Mouse (Mus musculus) adrenal gland (tissue): ENCODE data around the gene Sf3b3.

Experiments
- intact Hi-C: fragments of 180-260 bp; cut with DNase I; formaldehyde crosslinking; loops from one replicate; pipeline ENCODE4 v1.15.1; 2025

The Sf3b3 gene

DNA sequence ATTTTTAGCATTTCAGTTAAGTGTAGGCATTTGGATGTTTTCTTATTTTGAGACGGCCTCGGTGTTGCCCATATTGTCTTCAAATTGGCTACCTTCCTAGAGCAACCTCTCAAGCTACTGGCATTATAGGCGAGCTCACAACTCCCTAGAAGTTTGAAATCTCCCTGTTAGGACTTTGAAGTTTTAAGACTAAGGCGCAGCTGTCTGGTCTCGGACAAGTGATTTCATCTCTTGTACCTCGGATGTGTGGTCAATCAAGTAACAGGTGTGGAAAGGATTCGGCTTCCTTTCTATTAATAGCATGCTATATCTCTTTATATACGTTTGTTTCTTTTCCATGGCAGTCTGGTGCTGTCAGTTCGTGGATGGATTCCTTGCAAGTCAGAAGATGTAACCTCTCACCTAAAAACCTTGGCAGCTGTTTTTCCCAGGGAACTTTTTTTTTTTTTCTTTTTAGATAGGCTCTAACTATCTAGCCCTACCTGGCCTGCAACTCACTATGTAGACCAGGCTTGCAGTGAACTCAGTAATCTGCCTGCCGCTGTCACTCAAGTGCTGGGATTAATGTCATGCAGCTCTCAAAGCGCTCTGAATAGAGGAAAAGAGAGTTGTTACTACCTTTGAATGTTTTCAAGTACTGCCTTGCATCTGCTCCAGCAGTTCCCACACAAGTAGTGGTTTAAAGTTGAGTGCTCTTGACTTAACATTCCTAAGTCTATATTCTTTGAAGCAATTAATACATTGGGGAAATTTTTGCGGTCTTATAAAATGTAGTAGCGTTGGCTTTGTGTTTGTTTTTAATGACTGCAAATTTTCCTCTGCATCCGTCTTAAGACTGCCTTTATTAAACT is 1.3 kb upstream of the Sf3b3 start:
- intact Hi-C loops: loop anchor here (10.0 kb wide), 1 partner anchor 203 kb away; no protein-coding TSS in a partner anchor

DNA sequence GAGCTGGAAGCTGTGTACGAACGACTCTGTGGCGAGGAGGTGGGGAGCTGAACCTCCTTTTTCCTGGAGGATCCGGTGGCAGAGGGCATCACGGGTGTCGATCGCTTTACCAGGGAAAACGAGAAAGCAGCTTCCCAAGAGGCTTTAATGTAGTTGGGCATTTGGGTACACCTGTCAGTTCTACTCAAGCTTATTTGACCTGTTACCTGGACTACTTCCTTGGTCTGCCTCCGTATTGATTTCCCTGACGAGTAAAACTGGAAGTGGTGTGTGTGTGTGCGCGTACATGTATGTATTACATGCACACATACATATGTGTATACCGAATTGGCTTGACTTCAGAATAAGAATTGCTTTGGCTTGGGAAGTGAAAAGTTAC is 573 bp upstream of the Sf3b3 start:
- intact Hi-C loops: loop anchor here (10.0 kb wide), 1 partner anchor 202 kb away; no protein-coding TSS in a partner anchor

DNA sequence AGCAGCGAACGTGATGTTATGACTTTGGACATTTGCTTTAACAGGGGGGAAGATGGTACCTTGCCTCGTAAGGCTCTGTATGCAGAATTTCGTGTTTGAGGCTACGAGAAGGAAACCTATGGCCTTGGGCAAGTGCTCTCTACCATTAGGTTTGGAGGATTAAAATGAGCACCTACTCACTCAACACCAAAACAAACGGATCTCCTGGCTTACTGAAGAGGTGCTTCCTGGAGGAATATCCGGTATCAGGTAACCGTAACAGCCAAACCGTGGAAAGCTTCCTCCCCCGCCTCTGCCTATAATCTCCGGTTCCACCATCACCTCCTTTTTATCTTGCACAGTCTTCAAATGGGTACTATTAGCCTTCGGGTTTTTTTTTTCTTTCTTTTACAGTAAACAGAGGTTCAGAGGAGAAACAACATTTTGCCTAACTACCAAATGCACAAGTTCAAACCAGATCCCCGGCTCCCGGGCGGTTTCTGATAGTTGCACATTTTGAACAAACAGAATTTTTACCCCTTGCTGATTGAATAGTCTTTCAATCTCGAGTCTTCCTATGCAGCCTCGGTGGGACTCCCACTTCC is 674 bp downstream of the Sf3b3 start:
- intact Hi-C loops: loop anchor here (10.0 kb wide), 1 partner anchor 201 kb away; no protein-coding TSS in a partner anchor

DNA sequence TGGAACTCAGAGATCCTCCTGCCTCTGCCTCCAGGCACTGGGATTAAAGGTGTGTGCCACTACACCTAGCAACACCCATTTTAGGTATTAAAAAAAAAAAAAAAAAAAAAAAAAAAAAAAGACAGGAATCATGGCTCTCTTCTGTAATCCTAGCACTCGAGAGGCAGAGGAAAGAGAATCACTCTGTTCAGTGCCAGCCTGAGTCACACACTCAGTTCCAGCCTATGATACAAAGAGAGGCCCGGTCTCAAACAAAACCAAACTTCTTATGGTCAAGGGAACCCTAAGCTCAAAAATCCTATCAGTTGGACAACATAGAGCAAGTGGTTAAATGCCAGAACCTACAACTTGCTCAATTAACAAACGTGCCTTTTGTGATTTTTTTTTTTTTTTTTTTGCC is 1.6 kb downstream of the Sf3b3 start:
- intact Hi-C loops: loop anchor here (5.0 to 10.0 kb wide), 2 partner anchors 93 to 200 kb away; no protein-coding TSS in a partner anchor

DNA sequence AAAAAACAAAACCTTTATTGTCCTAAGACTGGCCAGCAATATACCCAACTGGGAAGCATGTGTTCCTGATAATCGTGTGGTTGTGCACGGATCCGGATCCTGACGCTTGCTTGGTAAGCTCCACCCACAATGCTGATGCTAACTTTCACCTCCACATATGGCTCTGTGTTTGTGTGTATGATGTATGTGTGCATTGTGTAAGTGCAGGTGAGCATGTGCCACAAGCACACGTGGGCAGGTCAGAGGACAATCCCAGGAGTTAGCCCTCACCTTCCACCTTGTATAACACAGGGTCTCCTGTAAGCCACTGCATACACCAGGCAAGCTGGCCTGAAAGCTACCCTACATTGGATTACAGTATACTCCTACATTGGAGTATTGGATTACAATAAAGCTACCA is 3.4 kb downstream of the Sf3b3 start:
- intact Hi-C loops: loop anchor here (5.0 to 10.0 kb wide), 2 partner anchors 91 to 198 kb away; no protein-coding TSS in a partner anchor

DNA sequence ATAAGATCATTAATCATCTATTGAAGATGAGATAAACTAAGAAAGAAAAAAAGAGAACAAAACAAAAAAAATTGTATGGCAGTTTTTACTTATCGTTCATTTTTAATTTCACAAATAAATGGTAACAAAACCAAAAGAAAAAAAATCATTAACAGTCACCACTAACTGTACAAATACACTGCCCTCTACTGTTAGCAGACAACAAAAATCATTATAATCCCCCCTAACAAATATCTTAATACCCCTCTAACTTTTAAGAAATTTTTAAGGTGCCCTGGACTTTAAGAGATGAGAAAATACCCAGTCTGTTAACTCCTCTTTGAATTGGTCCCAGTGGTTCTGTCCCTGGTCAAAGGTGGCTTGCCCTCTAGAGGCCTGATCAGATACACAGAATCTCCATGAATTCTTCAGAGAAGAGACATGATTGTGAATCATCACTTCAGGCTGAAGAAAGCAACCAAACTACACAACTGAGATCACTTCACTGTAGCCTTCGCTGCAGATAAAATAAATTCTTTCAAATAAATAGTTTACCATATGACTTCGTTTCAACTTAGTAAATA is 4.5 kb downstream of the Sf3b3 start:
- intact Hi-C loops: loop anchor here (5.0 to 10.0 kb wide), 2 partner anchors 90 to 197 kb away; no protein-coding TSS in a partner anchor

DNA sequence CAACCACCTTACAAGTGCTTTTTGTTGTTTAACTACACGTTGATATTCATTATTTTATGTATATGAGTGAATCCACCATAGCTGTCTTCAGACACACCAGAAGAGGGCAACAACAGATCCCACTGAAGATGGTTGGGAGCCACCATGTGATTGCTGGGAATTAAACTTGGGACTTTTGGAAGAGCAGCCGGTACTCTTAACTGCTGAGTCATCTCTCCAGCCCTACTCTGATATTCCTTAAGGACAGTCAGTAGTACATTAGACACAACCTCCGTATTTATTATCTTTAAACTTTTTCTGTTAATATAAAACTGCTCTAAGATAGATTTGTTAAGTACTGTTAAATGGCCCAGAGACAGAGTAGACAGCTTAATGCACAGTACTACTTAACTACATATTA is 14.6 kb downstream of the Sf3b3 start:
- intact Hi-C loops: no loop called here

DNA sequence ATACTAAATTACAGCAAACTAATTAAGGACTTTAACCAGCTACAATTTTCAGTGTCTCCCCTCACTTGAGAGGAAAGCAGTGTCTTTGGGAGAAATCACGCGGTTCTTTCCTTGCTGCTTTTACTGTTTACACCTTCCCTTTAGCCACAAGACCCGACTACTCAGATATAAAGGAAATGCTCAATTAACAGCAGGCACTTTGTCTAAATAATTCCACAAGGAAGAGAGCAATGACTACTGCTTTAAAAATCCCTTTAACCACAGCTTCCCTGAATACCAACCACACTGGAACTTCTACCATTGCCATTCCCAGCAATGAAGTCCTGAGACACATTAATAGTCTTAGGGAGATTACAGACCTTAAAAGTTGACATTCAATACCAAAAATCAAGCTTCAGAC is 18.1 kb downstream of the Sf3b3 start:
- intact Hi-C loops: no loop called here

DNA sequence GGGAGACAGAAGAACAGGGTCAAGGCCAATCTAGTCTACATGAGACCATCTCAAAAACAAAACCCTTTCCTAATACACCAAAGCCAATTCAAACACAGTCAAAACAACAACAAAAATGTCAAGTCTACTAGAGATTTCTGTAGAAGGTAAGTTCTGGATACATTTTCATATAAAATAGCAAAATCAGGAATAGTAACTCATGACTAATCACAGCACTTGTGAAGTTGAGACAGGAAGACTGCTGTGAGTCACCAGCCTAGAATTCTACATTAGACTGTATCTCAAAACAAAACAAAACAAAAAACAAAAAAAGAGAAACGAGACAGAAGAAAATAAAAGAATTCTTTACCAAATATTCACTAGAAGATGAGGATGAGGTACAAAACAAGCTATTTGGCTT is 21.7 kb downstream of the Sf3b3 start:
- intact Hi-C loops: no loop called here

DNA sequence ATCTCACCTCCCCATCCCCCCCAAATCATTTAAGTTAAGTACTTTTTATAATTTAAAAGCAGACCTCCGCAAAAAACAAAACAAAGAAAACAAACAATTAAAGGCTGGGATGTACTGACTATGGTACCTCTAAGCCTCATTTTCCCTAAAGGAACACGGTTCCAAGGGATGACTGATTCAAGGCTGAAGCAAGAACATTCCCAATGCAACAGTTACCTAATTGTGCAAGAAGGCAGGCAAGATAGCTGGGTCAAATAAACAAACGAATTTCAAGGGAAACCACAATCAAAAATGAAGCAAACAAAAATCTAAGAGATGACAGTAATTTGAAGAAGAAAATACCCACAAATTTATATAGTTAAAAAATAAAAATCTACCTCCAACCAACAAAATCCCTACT is 24.6 kb downstream of the Sf3b3 start:
- intact Hi-C loops: no loop called here

DNA sequence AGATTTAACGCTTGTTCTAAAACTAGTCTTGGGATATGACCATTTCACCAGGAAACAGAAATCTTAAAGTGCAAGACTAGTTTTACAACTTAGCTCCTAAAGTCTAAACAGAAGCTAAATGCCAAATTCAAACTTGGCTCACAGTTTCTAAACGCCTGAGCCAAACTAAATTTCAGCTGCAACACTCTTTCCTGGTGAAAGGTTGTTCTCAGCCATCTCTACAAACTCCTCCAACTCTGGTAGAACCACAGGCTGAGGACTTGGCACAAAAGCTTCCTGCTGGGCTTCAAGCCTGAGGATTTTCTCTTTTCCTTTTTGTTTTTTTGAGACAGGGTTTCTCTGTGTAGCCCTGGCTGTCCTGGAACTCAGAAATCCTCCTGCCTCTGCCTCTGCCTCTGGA is 26.3 kb downstream of the Sf3b3 start:
- intact Hi-C loops: no loop called here

DNA sequence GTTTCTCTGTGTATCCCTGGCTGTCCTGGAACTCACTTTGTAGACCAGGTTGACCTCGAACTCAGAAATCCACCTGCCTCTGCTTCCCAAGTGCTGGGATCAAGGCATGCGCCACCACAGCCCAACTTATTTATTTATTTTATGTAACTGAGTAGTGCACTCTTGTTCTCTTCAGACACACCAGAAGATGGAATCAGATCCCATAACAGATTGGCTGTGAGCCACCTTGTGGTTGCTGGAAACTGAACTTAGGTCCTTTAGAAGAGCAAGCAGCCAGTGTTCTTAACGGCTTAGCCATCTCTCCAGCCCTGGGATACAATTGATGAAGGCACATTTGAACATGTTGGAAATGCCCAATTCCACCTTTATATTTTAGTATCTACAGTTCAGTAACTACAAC is 28.0 kb downstream of the Sf3b3 start:
- intact Hi-C loops: no loop called here

DNA sequence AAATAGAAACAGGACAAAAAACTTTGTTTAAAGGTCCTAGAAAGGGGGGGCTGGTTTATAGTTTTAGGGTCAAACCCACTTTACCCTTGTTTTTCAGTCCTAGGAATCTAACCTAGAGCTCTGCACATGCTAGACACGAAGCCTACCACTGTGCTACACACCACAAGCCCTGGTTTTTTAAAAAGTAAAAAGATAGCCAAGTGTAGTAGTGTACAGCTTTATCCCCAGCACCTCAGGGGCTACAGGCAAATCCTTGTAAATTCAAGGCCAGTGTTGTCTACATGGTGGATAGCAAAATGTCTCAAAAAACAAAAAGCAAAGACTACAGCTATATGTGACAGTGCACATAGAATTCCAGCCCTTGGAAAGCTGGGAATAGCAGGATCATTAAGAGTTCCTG is 29.6 kb downstream of the Sf3b3 start:
- intact Hi-C loops: no loop called here

DNA sequence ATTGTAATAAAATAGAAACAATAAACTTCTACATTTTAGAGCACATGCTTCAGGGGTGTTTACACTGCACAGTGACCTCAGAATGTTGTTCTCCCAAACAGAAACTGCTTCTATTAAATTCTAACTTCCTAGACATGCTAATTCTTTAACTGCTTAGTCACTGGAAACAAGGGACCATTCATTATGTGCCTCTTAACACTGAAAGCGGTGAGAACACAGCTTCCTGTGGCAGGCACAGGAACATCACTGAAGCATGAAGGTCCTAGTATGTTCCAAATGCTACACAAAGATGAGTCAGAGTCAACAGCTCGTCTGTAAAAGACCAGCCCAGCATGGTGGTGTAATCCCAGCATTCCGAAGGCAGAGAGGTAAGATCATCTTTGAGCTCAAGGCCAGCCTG is 31.3 kb downstream of the Sf3b3 start:
- intact Hi-C loops: no loop called here

DNA sequence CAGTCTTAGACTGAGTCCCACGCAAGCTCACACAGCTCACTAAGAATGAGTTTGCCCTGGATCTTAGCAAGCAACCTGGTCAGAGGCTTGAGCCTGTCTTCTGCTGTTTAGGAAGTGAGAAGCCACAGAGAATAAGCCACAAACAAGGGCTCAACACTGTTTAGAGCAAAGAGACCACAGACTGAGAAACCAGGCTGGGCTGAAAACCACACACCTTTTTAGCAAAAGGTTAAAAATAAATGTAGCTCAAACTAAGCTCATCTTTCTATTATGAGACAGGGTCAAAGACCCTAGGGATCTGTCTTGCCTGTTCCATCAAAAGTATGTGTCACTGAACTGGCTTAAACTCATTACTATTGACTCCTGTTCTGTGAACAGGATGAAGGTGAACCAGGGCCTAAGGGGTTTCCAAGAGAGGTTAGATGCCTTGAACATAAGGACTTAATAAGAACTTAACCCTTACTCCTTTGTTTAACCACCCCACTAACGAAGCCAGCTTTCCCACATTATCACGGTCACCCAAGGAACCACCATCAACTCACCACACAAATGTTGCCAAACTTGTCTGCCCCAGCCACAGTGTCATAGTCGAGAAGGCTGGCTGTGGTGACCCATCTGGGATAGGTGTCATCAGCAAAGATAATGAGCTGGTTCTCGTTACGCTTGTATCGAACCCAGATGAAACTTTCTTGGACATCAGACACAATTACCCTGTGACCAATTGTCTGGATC is 33.3 kb downstream of the Sf3b3 start:
- intact Hi-C loops: no loop called here

DNA sequence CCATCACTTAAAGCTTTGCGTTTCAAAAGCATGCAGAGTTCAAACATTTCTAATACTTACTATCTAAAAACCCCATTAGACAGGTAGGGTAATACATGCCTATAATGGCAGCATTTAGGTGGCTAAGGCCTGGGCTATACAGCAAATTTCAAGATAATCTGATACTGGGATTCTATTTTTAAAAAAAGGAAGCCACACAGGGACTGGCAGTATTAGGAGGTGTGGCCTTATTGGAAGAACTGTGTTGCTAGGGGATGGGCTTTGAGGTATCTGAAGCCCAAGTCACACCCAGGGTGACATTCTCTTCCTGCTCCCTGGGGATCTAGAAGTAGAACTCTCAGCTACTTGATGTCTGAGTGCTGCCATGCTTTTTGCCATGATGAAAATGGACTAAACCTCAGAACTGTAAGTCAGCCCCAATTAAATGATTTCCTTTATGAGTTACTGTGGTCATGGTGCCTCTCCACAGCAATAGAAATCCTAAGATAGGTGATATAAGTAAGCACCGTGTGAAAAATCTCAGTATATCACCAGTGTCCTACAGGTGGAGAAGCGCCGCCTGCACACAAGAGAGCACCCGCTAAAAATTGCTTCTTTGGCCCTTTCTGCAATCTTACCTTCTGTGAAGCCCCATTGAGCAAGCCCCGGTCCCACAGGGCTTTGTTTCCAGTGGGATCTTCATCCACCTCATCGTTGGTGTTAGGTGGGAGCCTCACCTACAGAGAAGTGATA is 34.1 kb downstream of the Sf3b3 start:
- intact Hi-C loops: no loop called here

DNA sequence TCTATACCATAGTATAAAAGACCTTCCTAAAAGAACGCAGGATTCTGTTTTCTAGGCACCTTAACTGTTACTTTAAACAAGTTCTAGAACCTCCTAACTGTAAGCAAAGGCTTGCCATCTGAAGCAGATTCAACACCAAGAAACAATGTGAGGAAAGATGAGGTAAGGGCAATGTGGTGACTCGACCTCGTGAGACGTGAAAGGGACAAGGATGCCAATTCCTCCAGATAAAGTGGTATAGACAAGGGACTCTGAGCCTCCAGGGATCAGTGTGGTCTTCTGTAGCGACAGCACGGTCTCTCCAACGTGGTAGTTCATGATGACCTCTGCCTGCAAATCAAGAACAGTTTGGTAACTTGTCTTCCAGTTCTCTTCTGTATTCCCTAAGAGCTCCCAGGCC is 34.8 kb downstream of the Sf3b3 start:
- intact Hi-C loops: no loop called here

DNA sequence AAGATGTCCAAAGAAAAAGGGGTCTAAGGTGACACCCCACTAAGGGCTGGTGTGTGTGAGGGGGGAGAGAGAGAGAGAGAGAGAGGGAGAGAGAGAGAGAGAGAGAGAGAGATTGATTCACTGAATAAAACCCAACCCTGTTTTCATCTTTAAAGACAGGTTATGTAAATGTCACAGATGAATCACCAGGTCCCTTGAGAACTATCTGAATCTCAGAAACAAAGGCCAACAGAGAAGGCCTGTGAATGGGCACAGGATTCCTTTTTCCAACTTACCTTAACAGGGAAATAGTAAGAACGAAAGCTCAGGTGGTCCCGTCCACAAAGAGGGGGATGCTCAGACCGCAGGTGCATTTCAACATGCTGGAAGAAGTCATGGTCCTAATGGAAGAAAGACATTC is 35.5 kb downstream of the Sf3b3 start:
- intact Hi-C loops: no loop called here

DNA sequence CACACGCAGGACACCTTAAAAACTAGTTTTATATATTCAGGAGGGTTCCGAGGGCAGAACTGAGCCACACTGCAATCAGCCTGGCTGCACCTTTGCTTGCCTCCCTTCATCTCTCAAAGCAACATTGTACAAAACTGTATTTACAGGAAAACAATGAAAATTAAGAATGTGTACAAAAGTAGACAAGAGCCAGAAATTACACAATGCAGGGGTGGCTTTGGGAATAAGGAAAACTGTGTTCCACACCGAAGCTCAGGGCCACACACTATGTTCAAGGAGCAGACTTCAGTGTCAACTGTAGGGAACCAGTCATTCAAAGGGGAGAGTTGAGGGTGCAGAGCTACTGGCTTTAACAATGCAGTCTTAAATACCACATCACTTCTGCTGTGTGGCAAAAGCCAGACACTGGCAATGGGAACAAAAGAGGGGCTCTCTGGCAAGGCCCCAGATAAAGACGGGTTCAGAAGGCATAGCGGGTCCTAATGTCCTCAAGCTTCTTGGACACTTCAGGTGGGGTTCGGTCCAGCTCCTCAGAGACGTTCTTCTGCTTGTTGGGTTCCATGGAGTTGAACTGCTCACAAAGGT is 36.0 kb downstream of the Sf3b3 start:
- intact Hi-C loops: no loop called here

DNA sequence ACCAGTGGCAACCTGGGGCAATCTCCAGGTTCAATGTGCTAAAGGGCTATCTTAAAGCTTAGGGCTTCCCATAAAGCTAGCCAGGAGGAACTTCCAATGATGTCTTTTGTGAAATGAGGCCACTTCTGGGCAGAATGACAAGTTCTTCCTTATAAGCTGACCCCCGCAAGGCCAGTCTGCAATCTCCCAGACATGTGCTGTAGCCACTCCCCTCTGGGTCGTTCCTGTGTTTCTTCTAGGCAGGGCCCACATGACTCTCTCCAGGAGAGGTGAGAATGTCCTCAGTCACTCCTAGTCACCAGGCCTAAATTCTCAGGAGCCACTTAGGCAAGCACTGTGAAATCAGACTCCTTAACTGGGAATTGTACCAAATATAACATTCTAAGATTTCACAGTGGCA is 36.8 kb downstream of the Sf3b3 start:
- intact Hi-C loops: no loop called here
